Mouse (Mus musculus): ENCODE measurements around the gene Lgals3bp. TPM values are rescaled to one million over a fixed set of nuclear protein-coding genes. Genes with fewer than 3 reads are reported as not detected.
"Not testable (repeated sequence)": the region's sequence is repeated elsewhere in the genome, so short reads cannot be mapped to it uniquely, and the experiment has no call there.

The Lgals3bp gene
- total RNA-seq, 2 experiments from 2014 or later: 122 to 138 TPM

- DNase-seq: no peak
Measured at GRCm38 (mm10) chr11:118401195-118401594, 697 bp downstream of the Lgals3bp start.

DNA sequence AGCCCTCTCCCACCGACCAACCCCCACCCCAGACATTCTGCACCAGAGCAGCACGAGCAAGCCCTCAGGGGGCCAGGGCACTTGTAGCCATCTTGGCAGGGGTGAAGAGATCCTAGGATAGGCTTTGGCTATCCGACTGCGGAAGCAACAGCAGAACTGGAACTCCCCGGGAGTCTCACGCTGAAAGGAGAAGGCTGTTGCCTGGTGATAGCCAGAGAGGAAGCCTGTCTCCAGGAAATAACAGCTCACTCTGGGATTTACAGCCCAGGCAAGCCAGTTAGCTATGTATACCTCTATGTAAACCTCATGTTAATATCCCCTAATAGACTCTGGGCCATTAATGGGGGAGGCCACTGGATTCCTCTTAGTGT lies 1.3 kb downstream of the Lgals3bp start:
- no peak for DNase-seq

- no peak for DNase-seq
Measured at GRCm38 (mm10) chr11:118399891-118400565, 1.9 kb downstream of the Lgals3bp start.

GRCm38 (mm10) chr11:118397806-118398530 lies 3.9 kb downstream of the Lgals3bp start:
- DNase-seq: no peak

DNA sequence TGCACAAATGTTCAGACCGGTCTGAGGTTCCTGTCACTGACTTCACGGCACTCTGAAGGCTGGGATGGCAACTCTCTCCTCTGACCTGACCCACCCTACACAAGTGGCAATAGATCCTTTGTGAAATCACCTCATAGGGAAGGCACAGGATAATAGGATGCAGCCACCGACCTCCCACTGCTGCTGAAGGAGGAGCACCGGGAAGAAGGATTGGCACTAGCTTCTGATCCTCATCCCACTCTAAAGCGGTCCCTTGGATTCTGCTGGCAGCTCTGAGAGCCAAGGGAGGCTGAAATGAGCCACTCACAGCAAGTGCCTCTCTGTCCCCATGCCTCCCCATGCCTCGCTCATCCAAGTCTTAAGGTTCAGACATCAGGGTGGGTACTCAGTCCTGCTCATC lies 7.4 kb downstream of the Lgals3bp start:
- no peak for DNase-seq

- DNase-seq: no peak
Measured at GRCm38 (mm10) chr11:118393991-118394390, 7.9 kb downstream of the Lgals3bp start.

GRCm38 (mm10) chr11:118387816-118388215 lies 14.1 kb downstream of the Lgals3bp start:
- not testable (repeated sequence) for DNase-seq

DNA sequence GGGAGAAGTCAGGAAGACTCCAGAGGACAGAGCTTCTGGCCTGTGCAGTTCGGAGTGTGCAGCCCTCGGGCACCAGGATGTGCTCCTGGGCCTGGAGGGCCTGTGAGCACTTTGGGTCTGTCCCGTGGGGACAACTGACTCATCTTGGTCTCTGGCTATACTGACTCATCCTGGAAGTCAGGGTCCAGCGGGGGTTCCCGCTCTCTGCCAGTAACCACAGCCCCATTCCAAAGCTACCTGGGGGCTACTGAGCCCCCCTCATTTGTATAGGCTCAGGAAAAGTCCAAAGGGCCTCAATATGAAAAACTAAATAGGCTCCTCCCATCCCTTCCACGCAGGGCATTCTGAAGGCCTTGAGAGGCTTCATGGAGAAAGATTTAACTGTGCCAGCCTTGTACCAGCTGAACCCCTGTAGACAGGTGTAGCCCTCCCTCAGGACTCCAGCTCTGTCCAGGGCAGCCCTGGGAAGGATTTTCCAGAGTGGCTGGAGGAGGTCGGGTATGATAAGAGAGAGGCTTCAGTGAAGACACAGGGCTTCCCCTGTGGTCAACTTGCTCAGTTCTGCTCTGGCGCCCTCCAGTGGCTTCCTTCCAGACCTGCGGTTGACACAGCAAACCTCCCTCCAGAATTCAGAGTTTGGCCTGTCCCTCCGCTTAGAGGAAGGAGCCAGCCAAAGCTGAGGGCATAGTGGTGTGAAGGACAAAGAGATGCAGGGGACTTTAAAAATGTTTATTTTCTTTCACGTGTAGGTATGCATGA lies 22.5 kb downstream of the Lgals3bp start:
- peak; percentile 90 to 92 for DNase-seq

DNA sequence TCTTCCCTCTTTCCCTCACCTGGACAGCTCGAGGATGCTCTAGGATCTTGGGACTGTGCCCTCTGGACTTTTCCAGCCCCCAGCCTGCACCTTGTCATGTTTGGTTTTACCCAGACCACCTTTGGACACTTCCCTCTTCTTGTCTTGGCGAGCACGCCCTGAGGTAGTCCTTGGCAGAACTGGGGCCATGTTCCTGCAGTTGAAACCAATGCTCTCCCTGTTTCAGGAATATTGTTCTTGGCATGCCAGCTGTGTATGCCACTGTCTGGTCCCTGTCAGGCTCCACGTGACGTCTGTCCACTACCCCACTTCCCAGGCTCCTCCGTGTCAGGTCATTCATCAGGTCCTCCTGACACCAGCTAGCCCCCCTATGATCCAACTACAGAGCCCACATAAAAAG lies 23.2 kb downstream of the Lgals3bp start:
- no peak for DNase-seq

- not testable (repeated sequence) for DNase-seq
Measured at GRCm38 (mm10) chr11:118376323-118376722, 25.6 kb downstream of the Lgals3bp start.

DNA sequence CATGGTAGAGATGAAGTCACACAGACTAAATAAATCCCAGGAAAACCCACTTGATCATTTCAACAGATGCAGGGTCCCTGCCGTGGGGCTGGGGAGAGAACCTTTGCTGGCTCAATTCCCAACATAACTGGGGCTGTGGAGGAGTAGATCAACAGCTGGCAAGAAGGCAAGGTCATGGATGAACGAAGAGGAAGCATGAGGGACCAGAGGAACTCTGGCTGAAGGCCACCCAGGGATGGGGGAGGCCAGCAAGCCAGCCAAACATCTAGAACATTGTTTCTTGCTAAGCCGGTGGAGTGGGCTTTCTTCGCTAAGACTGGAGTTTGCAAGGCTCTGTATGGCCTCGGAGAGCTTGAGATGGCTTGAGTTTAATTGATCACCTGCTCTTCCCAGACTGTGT lies 26.0 kb downstream of the Lgals3bp start:
- DNase-seq: peak; percentile 48 to 68

GRCm38 (mm10) chr11:118375461-118375860 lies 26.4 kb downstream of the Lgals3bp start:
- DNase-seq: no peak

DNA sequence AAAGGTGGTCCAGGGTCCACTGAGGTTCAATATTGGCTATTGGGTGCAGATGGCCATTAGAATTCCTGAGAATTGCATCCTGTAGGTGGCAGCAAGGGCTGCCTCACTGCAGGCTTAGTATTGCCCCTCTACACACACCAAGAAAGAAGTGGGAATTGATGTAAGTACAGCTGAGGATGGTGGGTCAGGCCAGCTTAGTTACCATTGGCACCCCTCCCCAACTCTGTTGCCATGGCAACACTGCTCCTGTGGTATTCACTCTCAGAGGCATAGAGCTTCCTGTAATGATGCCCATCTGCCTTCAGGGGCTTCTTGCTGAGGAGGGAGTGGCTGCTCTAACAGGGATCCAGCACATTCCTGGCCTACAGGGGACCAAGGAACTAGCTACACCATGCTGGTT lies 26.9 kb downstream of the Lgals3bp start:
- DNase-seq: no peak

- DNase-seq: no peak
Measured at GRCm38 (mm10) chr11:118374506-118374905, 27.4 kb downstream of the Lgals3bp start.

DNA sequence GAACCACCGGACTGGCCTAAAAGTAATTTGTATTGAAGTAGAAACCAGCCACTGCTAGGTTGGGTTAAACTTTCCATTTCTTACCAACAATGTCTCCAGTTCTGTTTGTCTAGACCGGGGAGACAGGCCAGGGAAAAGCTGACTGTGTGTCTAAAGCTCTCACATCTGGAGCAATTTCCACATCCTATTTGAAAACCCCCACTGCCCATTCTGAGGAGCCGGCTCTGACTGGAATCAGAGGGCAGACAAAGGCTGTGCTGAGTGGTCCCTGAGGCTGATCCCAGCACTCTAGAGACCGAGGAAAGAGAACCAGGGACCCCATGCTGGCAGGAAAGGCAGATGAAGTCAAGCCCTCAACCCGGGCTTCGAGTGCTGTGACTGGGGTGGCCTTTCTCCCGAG lies 29.3 kb downstream of the Lgals3bp start:
- no peak for DNase-seq

DNA sequence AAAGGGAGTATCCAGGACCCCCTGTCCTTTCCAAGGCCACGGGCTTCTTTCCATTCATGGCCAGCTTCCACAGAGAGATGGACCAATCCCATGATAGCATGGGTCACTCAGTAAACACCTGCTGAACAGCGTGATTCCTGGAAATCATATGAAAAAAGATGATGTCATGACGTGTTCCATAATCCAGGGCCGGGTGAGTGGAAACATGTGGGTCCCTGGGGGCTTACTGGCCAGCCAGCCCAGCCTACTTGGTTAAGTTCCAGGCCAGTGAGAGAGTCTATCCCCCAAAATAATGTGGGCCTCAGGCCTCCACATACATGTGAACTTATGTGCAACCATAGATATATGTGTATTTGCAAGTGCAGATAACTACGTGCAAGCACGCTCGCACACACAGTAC lies 30.0 kb downstream of the Lgals3bp start:
- DNase-seq: no peak

- DNase-seq: no peak
Measured at GRCm38 (mm10) chr11:118369657-118370056, 32.2 kb downstream of the Lgals3bp start.

- no peak for DNase-seq
Measured at GRCm38 (mm10) chr11:118369251-118369650, 32.6 kb downstream of the Lgals3bp start.

DNA sequence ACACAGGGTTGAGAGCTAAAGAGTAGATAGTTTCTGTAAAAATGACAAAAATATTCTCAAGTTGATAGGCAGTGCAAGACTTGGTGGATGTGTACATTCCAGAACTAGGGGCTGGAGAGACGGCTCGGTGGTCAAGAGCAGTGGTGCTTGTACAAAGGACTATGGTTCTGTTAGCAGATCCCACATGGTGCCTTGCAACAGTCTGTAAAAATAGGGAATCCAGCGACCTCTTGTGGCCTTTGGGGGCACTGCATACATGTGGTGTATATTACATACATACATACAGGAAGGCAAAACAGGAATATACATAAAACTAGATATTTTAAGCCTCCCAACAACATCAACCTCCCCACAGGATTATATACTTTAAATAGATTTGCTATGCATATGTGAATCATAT lies 33.6 kb downstream of the Lgals3bp start:
- peak in 1 of 2 experiments; percentile 35 for DNase-seq

DNA sequence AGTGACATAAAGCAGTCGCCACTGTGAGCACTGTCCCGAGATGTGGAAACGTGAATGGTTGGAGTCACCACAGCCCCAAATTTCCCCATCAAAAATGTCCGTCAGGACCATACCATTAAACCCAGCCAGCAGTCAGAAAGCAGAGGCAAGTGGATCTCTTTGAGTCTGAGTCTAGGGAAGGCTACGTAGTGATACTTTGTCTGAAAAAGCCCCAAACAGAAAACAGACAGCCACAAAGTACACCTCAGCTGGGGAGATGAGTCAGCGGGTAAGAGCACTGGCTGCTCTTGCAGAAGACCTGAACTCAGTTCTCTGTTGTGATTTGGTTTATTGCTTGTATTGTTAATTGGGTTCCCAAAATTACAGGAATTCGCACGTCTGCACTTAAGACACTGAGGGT lies 35.3 kb downstream of the Lgals3bp start:
- no peak for DNase-seq

DNA sequence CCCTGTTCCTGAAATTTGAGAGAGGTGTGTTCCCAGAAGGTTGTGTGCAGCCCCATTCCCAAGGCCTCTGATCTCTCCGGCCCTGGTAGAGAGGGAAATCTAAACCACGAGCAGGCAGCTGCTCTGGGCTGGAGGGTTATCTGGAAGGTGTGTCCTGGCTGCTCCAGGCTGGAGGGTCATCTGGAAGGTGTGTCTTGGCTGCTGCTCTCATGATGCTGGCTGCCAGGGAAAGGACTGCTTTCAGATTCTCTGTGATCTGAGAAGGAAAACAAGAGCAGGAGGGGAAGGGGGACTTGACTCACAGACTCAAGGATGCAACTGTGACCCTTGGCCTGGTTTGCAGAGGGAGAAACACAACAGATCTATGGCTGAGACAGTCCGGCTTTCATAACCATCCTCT lies 35.8 kb downstream of the Lgals3bp start:
- peak in 1 of 2 experiments; percentile 31 for DNase-seq

DNA sequence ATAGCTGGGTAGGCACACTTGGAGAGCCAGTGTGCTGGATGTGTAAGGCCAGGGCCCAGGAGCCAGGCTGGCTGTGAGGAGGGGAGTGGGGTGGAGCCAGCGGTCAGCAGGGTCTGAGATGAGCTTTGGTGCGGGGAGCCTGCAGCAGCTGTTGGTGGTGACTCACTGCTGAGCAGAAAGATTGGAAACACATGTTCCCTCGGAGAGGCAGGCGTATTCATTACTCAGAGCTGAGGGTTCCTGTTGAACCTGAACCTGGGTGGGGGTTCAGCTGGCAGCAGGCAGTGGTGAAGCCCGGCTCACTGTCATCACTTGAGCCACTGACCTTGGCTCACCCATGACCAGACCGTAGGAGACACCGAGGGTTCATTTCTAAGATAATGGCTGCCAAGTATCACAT lies 36.7 kb downstream of the Lgals3bp start:
- DNase-seq: peak; percentile 17 to 66

DNA sequence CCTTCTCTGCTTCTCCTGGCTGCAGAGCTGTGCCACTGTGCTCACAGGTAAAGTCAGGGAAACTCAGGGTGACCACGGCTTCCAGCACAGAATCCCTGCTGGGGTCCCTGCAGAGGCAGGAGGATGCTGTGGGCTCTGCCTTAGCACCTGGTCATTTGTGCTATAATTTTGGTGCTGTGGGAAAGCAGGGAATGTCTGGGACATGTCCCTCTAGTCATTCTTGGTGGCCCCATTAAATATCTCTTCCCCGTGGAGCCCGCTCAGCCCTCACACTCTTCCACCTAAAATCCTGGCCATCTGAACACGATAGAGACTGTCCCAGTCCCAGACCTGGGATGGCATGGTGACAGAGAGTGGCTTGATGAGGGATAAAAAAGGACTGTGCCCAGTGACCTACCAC lies 37.9 kb downstream of the Lgals3bp start:
- DNase-seq: no peak

Measured in adrenal gland, postnatal 36 days (tissue).